Mouse (Mus musculus) heart, adult 11 months (tissue): ENCODE measurements at regions not wholly inside any gene's neighbourhood (a gene's known extent, or its start where the extent isn't known, plus 50 kb on each side); places are given as distances from the start of the nearest gene placed in this dataset.

Experiments
- DNase-seq: peaks from one replicate; pipeline ENCODE4 v3.0.0; 2022

DNA sequence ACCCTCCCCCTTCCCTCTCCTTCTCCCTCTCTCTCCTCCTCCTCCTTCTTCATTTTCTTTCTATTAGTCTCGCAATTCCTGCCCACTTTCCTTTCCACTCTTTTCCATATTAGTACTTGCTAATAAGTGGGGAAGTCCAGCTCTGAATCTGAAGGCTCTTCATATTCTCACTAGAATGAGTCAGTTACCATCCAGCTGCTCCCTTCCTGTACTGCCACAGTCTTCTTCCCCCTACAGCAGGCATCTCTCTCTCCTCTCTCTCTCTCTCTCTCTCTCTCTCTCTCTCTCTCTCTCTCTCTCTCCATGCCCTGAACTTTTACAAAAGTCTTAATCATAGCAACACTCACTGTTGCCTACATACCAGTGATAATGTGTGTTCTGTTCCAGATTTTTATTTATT is 226.6 kb upstream of the Pter start:
- DNase-seq = no peak

DNA sequence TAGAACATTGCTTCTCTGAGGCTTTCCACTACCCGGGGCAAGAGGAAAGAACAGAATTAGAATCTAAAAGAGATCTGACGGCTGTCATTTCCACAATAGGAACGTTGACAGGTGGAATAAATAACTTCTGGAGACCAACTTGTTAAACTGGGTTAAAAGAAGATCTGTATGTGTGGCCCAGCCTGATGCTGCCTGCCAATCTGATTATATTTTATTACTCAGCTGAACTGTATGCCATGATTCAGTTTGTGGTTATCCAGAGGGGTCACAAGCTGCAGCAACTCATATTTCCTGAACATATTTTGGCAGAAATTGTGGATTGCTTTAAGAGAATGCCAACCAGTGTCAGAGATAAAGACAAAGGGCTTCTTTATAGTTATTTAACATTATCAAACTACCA is 224.5 kb upstream of the Pter start:
- DNase-seq = no peak

- no peak for DNase-seq
Measured at GRCm38 (mm10) chr2:12707514-12707913, 216.3 kb upstream of the Pter start.

- peak; percentile 93 for DNase-seq
Measured at GRCm38 (mm10) chr2:12709156-12709923, 214.5 kb upstream of the Pter start.

- no peak for DNase-seq
Measured at GRCm38 (mm10) chr2:12709924-12710240, 214.0 kb upstream of the Pter start.

- DNase-seq = no peak
Measured at GRCm38 (mm10) chr2:12716124-12717012, 207.5 kb upstream of the Pter start.

GRCm38 (mm10) chr2:12729251-12729650 is 194.6 kb upstream of the Pter start:
- no peak for DNase-seq

- DNase-seq = no peak
Measured at GRCm38 (mm10) chr2:12737140-12737539, 186.7 kb upstream of the Pter start.

GRCm38 (mm10) chr2:12746856-12747255 is 177.0 kb upstream of the Pter start:
- no peak for DNase-seq

DNA sequence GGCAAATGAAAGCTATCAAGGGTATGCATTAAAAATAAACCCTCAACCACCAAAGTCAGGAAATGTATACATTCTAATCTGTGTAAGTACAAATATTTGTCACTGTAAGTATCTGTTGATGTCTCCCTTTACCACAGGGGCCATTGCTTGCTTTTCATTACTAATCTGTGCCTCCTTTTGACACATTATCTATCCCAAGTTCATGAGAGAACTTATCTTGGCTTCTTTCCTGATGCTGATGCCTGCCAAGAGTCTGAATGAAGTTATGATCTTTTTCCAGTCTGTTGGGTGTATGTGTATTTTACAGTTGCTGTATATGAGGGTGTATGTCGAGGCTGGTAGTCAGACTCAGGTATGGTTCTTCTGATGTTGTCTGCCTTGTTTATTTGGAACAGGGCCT is 165.0 kb upstream of the Pter start:
- DNase-seq = no peak

DNA sequence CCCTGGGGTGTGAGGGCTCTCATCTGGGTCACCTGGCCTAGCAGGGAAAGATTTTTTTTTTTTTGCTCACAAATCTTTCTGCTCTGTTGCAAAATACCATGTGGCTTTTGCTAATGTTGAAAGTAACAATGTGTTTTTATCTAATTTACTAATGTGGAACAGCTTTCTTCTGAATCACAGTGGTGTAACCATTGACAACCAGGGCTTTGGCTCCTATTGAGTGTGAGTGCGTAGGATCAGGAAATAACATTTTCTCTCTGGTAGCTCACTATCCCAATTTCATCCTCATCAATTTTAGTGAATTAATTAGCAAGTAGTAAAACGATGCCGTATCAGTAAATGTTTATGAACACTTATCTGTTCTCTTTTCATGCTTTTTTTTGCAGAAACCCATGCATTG is 163.9 kb upstream of the Pter start:
- DNase-seq = no peak

DNA sequence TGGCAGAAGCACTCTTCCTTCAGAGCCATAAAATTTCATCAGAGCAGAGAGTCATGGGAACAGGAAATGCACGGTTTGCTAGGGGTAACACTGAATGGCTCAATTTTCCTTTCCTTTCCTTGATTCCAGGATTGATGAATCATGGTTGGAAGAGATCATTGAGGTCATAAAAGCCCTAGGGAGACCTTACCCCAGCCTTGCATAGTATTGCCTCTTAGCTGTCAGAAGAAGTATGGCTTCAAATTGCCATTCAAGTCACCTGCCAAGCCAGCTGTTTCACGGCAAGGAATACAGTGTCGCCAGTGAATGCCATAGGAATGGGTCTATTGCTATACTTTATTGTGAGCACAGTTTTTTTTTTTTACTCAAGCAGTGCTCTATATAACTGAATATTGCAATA is 162.4 kb upstream of the Pter start:
- DNase-seq = no peak

- DNase-seq = no peak
Measured at GRCm38 (mm10) chr2:12764510-12764909, 159.3 kb upstream of the Pter start.

DNA sequence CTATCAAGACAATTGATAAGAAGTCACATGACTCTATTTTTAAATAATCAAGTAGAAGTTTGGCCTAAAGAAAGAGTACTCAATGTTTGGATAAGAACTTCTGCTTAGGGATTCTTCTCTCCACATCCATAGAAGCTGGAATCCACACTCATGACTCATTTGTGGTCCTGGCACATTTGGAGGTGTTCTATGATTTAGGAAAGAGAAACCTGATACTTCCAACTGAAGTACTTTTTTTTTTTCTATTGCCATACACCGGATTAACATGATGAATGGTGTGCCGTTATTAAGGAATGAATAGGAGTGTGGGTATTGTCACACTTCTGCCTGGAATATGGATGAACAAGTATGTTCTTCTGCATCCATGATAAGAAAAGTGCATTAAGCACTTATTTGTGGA is 158.5 kb upstream of the Pter start:
- no peak for DNase-seq

DNA sequence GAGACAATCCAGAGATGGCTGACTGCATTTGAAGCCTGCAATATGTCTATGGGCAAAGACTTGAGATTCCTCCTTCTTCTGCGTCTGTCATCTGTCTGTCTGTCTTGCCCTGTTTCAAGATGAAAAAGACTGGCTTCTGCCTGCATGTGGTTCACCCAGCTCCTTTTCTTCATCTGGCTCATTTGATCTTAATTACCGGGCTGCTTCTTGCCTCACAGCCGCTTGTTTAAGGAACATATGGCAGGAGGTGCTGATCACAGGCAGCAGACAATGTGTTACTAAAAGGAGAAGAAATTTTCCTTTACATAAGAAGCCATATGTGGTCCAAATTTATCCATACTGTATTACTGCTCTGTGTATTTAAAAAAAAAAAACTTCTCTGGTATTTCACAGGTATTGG is 147.0 kb upstream of the Pter start:
- DNase-seq = no peak

GRCm38 (mm10) chr2:12777696-12778095 is 146.1 kb upstream of the Pter start:
- DNase-seq = no peak

DNA sequence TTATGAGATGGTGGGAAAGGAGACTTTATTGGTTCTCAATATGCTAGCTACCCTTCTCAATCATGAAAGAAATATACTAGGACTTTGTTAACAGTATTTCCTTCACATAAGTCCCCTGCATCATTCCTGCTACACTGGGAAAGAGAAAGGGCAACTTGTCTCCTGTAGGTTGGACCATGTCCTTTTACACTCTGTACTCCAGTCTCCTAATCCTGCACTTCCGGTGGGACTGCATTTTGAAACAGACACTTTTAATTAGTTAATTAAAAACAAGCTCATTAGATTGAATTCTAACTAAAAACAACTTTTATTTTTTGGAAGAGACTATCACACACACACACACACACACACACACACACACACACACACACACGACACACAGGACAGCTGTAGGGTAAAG is 131.2 kb upstream of the Pter start:
- no peak for DNase-seq

DNA sequence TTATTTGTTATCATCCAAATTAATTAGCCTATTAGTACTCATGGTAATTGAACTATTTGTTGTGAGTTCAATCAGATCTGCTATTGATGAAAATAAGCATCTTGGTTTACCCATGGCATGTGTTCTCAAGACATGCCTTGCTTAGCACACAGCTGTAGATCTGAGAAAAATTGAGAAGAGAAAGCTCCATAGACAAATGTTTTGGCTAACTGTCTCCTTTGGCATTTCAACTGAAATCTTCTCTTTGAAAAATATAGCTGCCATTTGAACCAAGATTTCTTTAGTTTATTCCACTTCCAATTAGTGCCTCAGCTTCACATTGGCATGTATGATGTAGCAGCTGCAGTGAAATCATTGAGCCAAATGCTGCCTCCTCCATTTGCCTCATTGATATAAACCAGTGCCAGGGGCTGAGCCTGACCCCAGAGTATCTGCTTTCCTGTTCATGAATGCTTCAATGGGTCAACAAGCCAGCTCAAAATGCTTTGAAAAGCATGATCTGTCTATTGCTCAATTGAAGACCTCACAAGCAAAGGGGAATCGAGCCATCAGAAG is 126.1 kb upstream of the Pter start:
- no peak for DNase-seq

GRCm38 (mm10) chr2:12799153-12799925 is 124.5 kb upstream of the Pter start:
- DNase-seq = no peak

DNA sequence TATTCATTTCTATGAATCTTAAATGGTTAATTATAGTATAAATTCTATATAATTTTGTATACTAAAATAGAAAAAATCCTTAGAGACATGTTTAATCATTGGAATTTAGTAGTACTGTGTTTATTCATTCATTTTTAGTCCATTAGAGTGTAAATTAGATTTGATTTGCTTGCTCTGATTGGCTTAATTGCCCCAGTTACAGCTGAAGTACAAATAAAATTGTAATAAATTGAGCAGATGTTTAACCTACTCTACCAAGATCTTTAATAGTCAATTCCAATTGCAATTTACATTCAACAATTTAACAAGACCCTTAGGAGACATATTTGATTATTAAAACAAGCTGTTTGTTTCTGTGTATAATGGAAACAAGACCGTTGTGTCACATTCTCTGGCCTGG is 121.2 kb upstream of the Pter start:
- no peak for DNase-seq

GRCm38 (mm10) chr2:12805096-12805495 is 118.7 kb upstream of the Pter start:
- no peak for DNase-seq

- DNase-seq = peak; percentile 88
Measured at GRCm38 (mm10) chr2:12808466-12808865, 115.4 kb upstream of the Pter start.

DNA sequence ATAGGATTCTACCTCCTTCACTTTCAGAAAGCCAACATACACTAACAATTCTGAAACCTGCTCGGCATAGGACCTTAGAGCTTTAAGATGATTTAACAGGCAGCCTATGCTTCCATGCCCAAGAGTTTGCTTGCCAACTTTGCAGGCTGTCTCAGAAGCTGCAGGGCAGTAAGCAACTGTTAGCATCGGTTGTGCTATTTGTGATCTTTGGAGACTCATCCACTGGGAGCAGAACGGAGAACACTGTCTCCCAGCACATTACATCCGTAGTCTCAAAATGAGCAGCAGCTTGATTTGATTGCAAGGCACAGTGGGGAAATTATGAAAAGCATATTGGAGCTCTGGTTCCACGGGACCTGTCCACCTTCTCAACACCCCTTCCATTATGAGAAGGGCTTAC is 108.5 kb upstream of the Pter start:
- no peak for DNase-seq
